Mouse (Mus musculus): ENCODE measurements around the gene Asb16. TPM values are rescaled to one million over a fixed set of nuclear protein-coding genes. Genes with fewer than 3 reads are reported as not detected.

The Asb16 gene
- polyA plus RNA-seq, 1 experiment from 2014 or later: not detected

GRCm38 (mm10) chr11:102321931-102322330, 53.4 kb downstream of the Asb16 start:
- Histone ChIP-seq H3K9me3 (replicated peaks; ENCODE audit: control insufficient read depth, low read length) (no peaks in the 10 kb centered on the region), H3K4me1 (ENCODE audit: control insufficient read depth, insufficient read depth, low read length) (peaks cover 6% of the 10 kb centered on the region; the same call in 1 of the 2 replicates), H3K36me3 (ENCODE audit: control insufficient read depth, insufficient read depth, low read length) (no peaks in the 10 kb centered on the region), H3K27ac (ENCODE audit: low read depth, low read length) (no peak overlapping the region), H3K4me3 (ENCODE audit: low read depth, low read length) (no peak overlapping the region), H3K27me3 (replicated peaks; ENCODE audit: control insufficient read depth, insufficient read depth, low read length) (no peaks in the 10 kb centered on the region), H3K9ac (ENCODE audit: low read length) (no peak overlapping the region), H3K4me2 (ENCODE audit: low read length) (no peak overlapping the region)
- DNase-seq (ENCODE audit: low spot score): no peak
- 70% methylated on average over 6 of the region's 6 CpGs for WGBS
- no peak for ATAC-seq

GRCm38 (mm10) chr11:102323516-102323915, 55.0 kb downstream of the Asb16 start:
- H3K9ac ChIP-seq (ENCODE audit: low read length): no peak overlapping the region
- no peaks in the 10 kb centered on the region for H3K9me3 ChIP-seq (replicated peaks; ENCODE audit: control insufficient read depth, low read length)
- DNase-seq (ENCODE audit: low spot score) (no peak), ATAC-seq (no peak)
- WGBS: 84% methylated on average over 1 of the region's 1 CpGs
- H3K4me1 ChIP-seq (ENCODE audit: control insufficient read depth, insufficient read depth, low read length): peaks cover 6% of the 10 kb centered on the region; the same call in 1 of the 2 replicates
- no peak overlapping the region for H3K4me2 ChIP-seq (ENCODE audit: low read length)
- H3K4me3 ChIP-seq (ENCODE audit: low read depth, low read length): no peak overlapping the region
- H3K36me3 ChIP-seq (ENCODE audit: control insufficient read depth, insufficient read depth, low read length): no peaks in the 10 kb centered on the region
- no peak overlapping the region for H3K27ac ChIP-seq (ENCODE audit: low read depth, low read length)
- H3K27me3 ChIP-seq (replicated peaks; ENCODE audit: control insufficient read depth, insufficient read depth, low read length): no peaks in the 10 kb centered on the region

GRCm38 (mm10) chr11:102327250-102327649, 58.7 kb downstream of the Asb16 start:
- H3K27me3 ChIP-seq (replicated peaks; ENCODE audit: control insufficient read depth, insufficient read depth, low read length): no peaks in the 10 kb centered on the region
- DNase-seq (ENCODE audit: low spot score): no peak
- no peaks in the 10 kb centered on the region for H3K36me3 ChIP-seq (ENCODE audit: control insufficient read depth, insufficient read depth, low read length)
- H3K9me3 ChIP-seq (replicated peaks; ENCODE audit: control insufficient read depth, low read length): no peaks in the 10 kb centered on the region
- no peak overlapping the region for H3K4me3 ChIP-seq (ENCODE audit: low read depth, low read length)
- WGBS: 64% methylated on average over 5 of the region's 5 CpGs
- no peak for ATAC-seq
- no peak overlapping the region for H3K9ac ChIP-seq (ENCODE audit: low read length)
- H3K4me1 ChIP-seq (ENCODE audit: control insufficient read depth, insufficient read depth, low read length): peaks cover 2% of the 10 kb centered on the region; the same call in 1 of the 2 replicates
- no peak overlapping the region for H3K4me2 ChIP-seq (ENCODE audit: low read length)
- H3K27ac ChIP-seq (ENCODE audit: low read depth, low read length): no peak overlapping the region

- H3K36me3 ChIP-seq (ENCODE audit: control insufficient read depth, insufficient read depth, low read length): no peaks in the 10 kb centered on the region
- DNase-seq (ENCODE audit: low spot score): no peak
- no peak overlapping the region for H3K27ac ChIP-seq (ENCODE audit: low read depth, low read length)
- WGBS: 85% methylated on average over 7 of the region's 7 CpGs
- H3K27me3 ChIP-seq (replicated peaks; ENCODE audit: control insufficient read depth, insufficient read depth, low read length): no peaks in the 10 kb centered on the region
- no peak overlapping the region for H3K4me3 ChIP-seq (ENCODE audit: low read depth, low read length)
- no peak overlapping the region for H3K4me2 ChIP-seq (ENCODE audit: low read length)
- ATAC-seq: no peak
- H3K9ac ChIP-seq (ENCODE audit: low read length): no peak overlapping the region
- H3K4me1 ChIP-seq (ENCODE audit: control insufficient read depth, insufficient read depth, low read length): peaks cover 1% of the 10 kb centered on the region; the same call in 1 of the 2 replicates
- H3K9me3 ChIP-seq (replicated peaks; ENCODE audit: control insufficient read depth, low read length): no peaks in the 10 kb centered on the region
Measured at GRCm38 (mm10) chr11:102327839-102328238, 59.3 kb downstream of the Asb16 start.

Small RNA genes lying within 50 kb of the gene (microRNA-seq; reads per million reads assigned to microRNA genes)
- gene Mir8101: 1.1 reads per million

Other genes with a start within 250 kb of the Asb16 start
- gene Mpp3, start 240.3 kb upstream of the Asb16 start, polyA plus RNA-seq (2014; fragmentation: Nextera tagmentation; extraction: Ambion mirVana): 34.2 and 39.6 TPM in 2 replicates
- 0.23 TPM in 1 of 2 replicates, not detected in the other for gene Cd300lg, start 227.2 kb upstream of the Asb16 start, polyA plus RNA-seq (2014; fragmentation: Nextera tagmentation; extraction: Ambion mirVana)
- 15.3 and 16.8 TPM in 2 replicates for gene Mpp2, start 180.2 kb upstream of the Asb16 start, polyA plus RNA-seq (2014; fragmentation: Nextera tagmentation; extraction: Ambion mirVana)
- not detected in 2 replicates for gene Ppy, start 167.4 kb upstream of the Asb16 start, polyA plus RNA-seq (2014; fragmentation: Nextera tagmentation; extraction: Ambion mirVana)
- gene Pyy, start 160.9 kb upstream of the Asb16 start, polyA plus RNA-seq (2014; fragmentation: Nextera tagmentation; extraction: Ambion mirVana): not detected in 2 replicates
- gene Nags, start 123.2 kb upstream of the Asb16 start, polyA plus RNA-seq (2014; fragmentation: Nextera tagmentation; extraction: Ambion mirVana): 0.14 and 0.17 TPM in 2 replicates
- gene Tmem101, start 112.3 kb upstream of the Asb16 start, polyA plus RNA-seq (2014; fragmentation: Nextera tagmentation; extraction: Ambion mirVana): 32.5 and 33.6 TPM in 2 replicates
- gene Lsm12, start 83.4 kb upstream of the Asb16 start, polyA plus RNA-seq (2014; fragmentation: Nextera tagmentation; extraction: Ambion mirVana): 83.1 and 93.7 TPM in 2 replicates
- gene G6pc3, start 79.1 kb upstream of the Asb16 start, polyA plus RNA-seq (2014; fragmentation: Nextera tagmentation; extraction: Ambion mirVana): 24.6 and 24.8 TPM in 2 replicates
- gene Hdac5, start 38.6 kb upstream of the Asb16 start, polyA plus RNA-seq (2014; fragmentation: Nextera tagmentation; extraction: Ambion mirVana): 38.9 and 60.6 TPM in 2 replicates
- gene BC030867, start 19.9 kb upstream of the Asb16 start, polyA plus RNA-seq (2014; fragmentation: Nextera tagmentation; extraction: Ambion mirVana): 6.1 and 6.3 TPM in 2 replicates
- gene Tmub2, start 16.2 kb downstream of the Asb16 start, polyA plus RNA-seq (2014; fragmentation: Nextera tagmentation; extraction: Ambion mirVana): 74.4 and 75.3 TPM in 2 replicates
- 25.2 and 28.7 TPM in 2 replicates for gene Atxn7l3, start 27.9 kb downstream of the Asb16 start, polyA plus RNA-seq (2014; fragmentation: Nextera tagmentation; extraction: Ambion mirVana)
- gene Ubtf, start 51.0 kb downstream of the Asb16 start, polyA plus RNA-seq (2014; fragmentation: Nextera tagmentation; extraction: Ambion mirVana): 74.5 and 91.0 TPM in 2 replicates
- 1.8 and 2.1 TPM in 2 replicates for gene Slc4a1, start 97.5 kb downstream of the Asb16 start, polyA plus RNA-seq (2014; fragmentation: Nextera tagmentation; extraction: Ambion mirVana)
- gene Rundc3a, start 124.7 kb downstream of the Asb16 start, polyA plus RNA-seq (2014; fragmentation: Nextera tagmentation; extraction: Ambion mirVana): 115 and 125 TPM in 2 replicates
- gene Slc25a39, start 139.2 kb downstream of the Asb16 start, polyA plus RNA-seq (2014; fragmentation: Nextera tagmentation; extraction: Ambion mirVana): 145 and 149 TPM in 2 replicates
- gene Grn, start 161.6 kb downstream of the Asb16 start, polyA plus RNA-seq (2014; fragmentation: Nextera tagmentation; extraction: Ambion mirVana): 28.6 and 38.8 TPM in 2 replicates
- 26.0 and 27.8 TPM in 2 replicates for gene Fam171a2, start 178.9 kb downstream of the Asb16 start, polyA plus RNA-seq (2014; fragmentation: Nextera tagmentation; extraction: Ambion mirVana)
- 4.3 and 5.3 TPM in 2 replicates for gene Itga2b, start 201.4 kb downstream of the Asb16 start, polyA plus RNA-seq (2014; fragmentation: Nextera tagmentation; extraction: Ambion mirVana)

All from forebrain, embryonic 14.5 days (tissue).